Mouse (Mus musculus) kidney, postnatal 0 days (tissue): Measurements from ENCODE around the gene Il2rb. TPM values are rescaled to one million over a fixed set of nuclear protein-coding genes. Genes with fewer than 3 reads are reported as not detected.

ENCODE experiments used
- ATAC-seq: fragments of 200-750 bp; cut with Nextera tagmentation; replicated peaks from 2 replicates; pipeline ENCODE4 v1.8.0; 2017; ENCODE audit warnings: low read depth, moderate number of reproducible peaks, moderate TSS enrichment, moderate library complexity; ENCODE audit not compliant: low FRiP score
- DNase-seq: peaks from one replicate; pipeline ENCODE4 v3.0.0-alpha.2; 2016; ENCODE audit warnings: low spot score
- H3K27ac ChIP-seq: fragments of 300-500 bp; sonication (generic); 2 replicates; pipeline ENCODE4 v1.5.1; 2014; ENCODE audit warnings: mild to moderate bottlenecking
- H3K27me3 ChIP-seq: fragments of 300-500 bp; sonication (generic); 2 replicates; pipeline ENCODE4 v1.6.1; 2014; ENCODE audit warnings: low read length, mixed read lengths; ENCODE audit not compliant: insufficient read depth
- H3K36me3 ChIP-seq: fragments of 300-500 bp; sonication (generic); 2 replicates; pipeline ENCODE4 v1.6.1; 2014; ENCODE audit warnings: low read length, mixed read lengths; ENCODE audit not compliant: insufficient read depth
- H3K4me1 ChIP-seq: fragments of 300-500 bp; sonication (generic); replicated peaks from 2 replicates; pipeline ENCODE4 v1.6.1; 2014; ENCODE audit warnings: antibody characterized with exemption, low read length, mixed read lengths; ENCODE audit not compliant: insufficient read depth
- H3K4me2 ChIP-seq: fragments of 300-500 bp; sonication (generic); 2 replicates; pipeline ENCODE4 v1.6.1; 2014; ENCODE audit warnings: mild to moderate bottlenecking, low read length, moderate library complexity, mixed read lengths
- H3K4me3 ChIP-seq: fragments of 300-500 bp; sonication (generic); replicated peaks from 2 replicates; pipeline ENCODE4 v1.5.1; 2014; ENCODE audit warnings: low read depth, low read length
- H3K9ac ChIP-seq: fragments of 300-500 bp; sonication (generic); 2 replicates; pipeline ENCODE4 v1.6.1; 2014; ENCODE audit warnings: low read depth, low read length
- H3K9me3 ChIP-seq: fragments of 300-500 bp; sonication (generic); replicated peaks from 2 replicates; pipeline ENCODE4 v1.6.1; 2016; ENCODE audit warnings: low read length, inconsistent platforms, mixed read lengths
- CTCF ChIP-seq: IDR thresholded peaks from 2 replicates; pipeline ENCODE4 v1.5.1; 2016; ENCODE audit warnings: antibody characterized with exemption, low read depth, mild to moderate bottlenecking, moderate library complexity
- WGBS: fragments of 180-500 bp; shearing (Covaris S2); extraction: QIAGEN DNeasy Blood & Tissue Kit; methylation state at CpG from one replicate; pipeline ENCODE4 v1.1.7; 2014; 5-methylcytosine and 5-hydroxymethylcytosine counted together
- polyA plus RNA-seq: library from polyadenylated mRNA; unstranded; fragments of >200 nt; fragmentation: Nextera tagmentation; extraction: Ambion mirVana; gene quantifications from 2 replicates; pipeline ENCODE4 v1.2.1, GENCODE M21; 2015

The Il2rb gene
- polyA plus RNA-seq, 1 experiment from 2014 or later, result 1.1 TPM

DNA sequence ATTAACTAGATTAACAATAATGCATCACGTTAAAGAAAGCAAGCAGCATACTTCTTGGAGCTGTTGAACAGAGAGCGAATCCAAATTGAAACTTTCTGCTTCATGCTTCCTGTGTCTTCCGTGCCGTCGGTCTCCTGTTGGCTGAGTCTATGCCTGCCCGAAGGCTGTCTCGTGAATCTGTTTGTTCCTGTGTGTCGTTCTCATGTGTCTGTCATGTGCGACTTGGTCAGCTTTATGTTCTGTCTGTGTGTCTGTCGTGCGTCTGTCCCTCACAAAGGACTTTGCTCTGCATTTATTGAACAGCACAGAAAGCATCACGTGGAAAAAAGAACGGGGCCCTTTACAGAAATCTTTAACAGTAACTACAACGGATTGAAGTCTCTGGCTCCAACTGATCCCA lies 17.9 kb upstream of the Il2rb start:
- Histone ChIP-seq H3K4me1 (no peaks in the 10 kb centered on the region; the same call in 1 of the 2 replicates), H3K4me2 (no peak overlapping the region), H3K9ac (no peak overlapping the region), H3K4me3 (no peak overlapping the region), H3K9me3 (no peaks in the 10 kb centered on the region), H3K27ac (no peak overlapping the region), H3K36me3 (no peaks in the 10 kb centered on the region), H3K27me3 (no peaks in the 10 kb centered on the region)
- TF ChIP-seq CTCF, result no peak
- DNase-seq (no peak), ATAC-seq (no peak)
- 68% methylated on average over 14 of the region's 14 CpGs for WGBS

- Histone ChIP-seq H3K4me3 (no peak overlapping the region), H3K9me3 (no peaks in the 10 kb centered on the region), H3K27ac (no peak overlapping the region), H3K27me3 (no peaks in the 10 kb centered on the region), H3K36me3 (no peaks in the 10 kb centered on the region), H3K4me1 (no peaks in the 10 kb centered on the region; the same call in 1 of the 2 replicates), H3K4me2 (no peak overlapping the region), H3K9ac (no peak overlapping the region)
- ATAC-seq (no peak), DNase-seq (no peak)
- WGBS, result 40% methylated on average over 7 of the region's 7 CpGs
- TF ChIP-seq CTCF, result no peak
These were observed 16.9 kb upstream of the Il2rb start for GRCm38 (mm10) chr15:78511951-78512350.

DNA sequence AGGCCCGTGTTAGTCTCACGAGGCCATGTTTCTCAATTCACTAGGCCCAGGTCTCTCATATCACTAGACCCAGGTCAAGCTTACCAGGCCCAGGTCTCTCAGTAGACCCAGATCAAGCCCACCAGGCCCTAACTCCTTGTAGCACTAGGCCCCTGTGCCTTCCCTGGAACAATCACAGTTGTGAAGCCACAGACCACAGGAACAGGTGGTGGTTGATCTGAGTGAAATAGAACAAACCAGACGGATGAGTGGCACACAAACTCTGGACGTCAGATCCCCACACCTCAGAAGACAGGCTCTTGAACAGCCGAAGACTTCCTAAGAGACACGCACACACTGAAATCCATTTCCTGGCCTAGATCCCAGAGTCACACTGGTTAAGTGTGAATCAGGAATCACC lies 15.7 kb upstream of the Il2rb start:
- H3K4me1 ChIP-seq, result no peaks in the 10 kb centered on the region; the same call in 1 of the 2 replicates
- no peak overlapping the region for H3K27ac ChIP-seq
- DNase-seq (no peak), ATAC-seq (no peak)
- H3K36me3 ChIP-seq, result no peaks in the 10 kb centered on the region
- H3K9me3 ChIP-seq, result no peaks in the 10 kb centered on the region
- H3K4me3 ChIP-seq, result no peak overlapping the region
- H3K27me3 ChIP-seq, result no peaks in the 10 kb centered on the region
- no peak overlapping the region for H3K4me2 ChIP-seq
- TF ChIP-seq CTCF, result no peak
- no peak overlapping the region for H3K9ac ChIP-seq
- 82% methylated on average over 6 of the region's 6 CpGs for WGBS

DNA sequence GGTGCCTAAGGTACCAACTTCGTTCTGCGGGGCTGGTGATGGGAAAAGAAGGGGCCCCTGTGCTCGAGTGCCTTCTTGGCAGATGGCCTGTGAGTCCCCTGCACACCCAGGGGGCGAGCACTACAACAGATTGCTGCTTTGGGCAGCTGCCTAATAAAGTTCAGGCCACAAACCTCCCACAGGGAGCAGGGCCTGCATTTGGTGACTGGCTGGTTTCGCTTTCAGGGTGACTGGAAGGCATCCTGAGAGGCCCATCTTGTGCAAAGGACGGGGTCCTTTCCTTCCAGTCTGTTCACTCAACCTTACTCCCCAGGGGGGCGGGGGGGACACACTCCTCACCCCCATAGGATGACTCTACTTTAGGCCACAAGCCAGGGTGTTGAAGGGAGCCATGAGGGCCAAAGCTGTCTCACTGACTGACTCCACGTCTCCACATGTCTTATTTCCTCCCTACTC lies 15.1 kb upstream of the Il2rb start:
- no peak for ATAC-seq
- Histone ChIP-seq H3K4me1 (no peaks in the 10 kb centered on the region; the same call in 1 of the 2 replicates), H3K27me3 (no peaks in the 10 kb centered on the region), H3K4me2 (no peak overlapping the region), H3K9ac (no peak overlapping the region), H3K4me3 (no peak overlapping the region), H3K9me3 (no peaks in the 10 kb centered on the region), H3K36me3 (no peaks in the 10 kb centered on the region), H3K27ac (no peak overlapping the region)
- TF ChIP-seq CTCF, result no peak
- no peak for DNase-seq
- WGBS, result 65% methylated on average over 8 of the region's 8 CpGs

DNA sequence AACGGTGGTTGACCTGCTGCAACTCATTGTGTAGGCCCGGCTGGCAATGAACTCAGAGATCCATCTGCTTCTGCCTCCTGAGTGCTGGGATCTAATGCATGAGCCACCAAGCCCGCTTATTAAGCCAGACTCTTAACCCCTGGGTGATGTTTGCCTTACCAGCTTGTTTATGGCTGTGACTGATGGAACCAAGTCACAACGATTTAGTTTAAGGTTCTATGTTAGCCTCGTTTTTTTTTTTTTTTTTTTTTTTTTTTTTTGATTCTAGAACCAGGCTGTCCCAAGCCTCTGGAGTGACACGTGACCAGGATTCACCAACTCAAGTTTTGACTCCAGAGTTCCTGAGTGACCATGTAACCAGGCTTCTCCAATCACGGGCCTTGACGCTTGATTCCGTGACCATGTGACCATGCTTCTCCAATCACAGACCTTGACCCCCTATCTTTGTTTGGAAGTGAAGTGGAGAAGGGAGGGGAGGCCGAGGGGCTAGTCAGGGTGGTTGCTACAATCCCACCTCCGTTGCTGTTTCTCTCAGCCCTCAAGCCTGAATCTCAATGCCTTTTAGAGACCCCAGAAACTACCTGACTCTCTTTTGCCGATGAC lies 14.3 kb upstream of the Il2rb start:
- no peak overlapping the region for H3K27ac ChIP-seq
- WGBS, result 57% methylated on average over 12 of the region's 12 CpGs

GRCm38 (mm10) chr15:78508443-78508842 lies 13.4 kb upstream of the Il2rb start:
- Histone ChIP-seq H3K4me1 (no peaks in the 10 kb centered on the region; the same call in 1 of the 2 replicates), H3K36me3 (no peaks in the 10 kb centered on the region), H3K27me3 (no peaks in the 10 kb centered on the region), H3K4me2 (no peak overlapping the region), H3K4me3 (no peak overlapping the region), H3K27ac (no peak overlapping the region), H3K9ac (no peak overlapping the region), H3K9me3 (no peaks in the 10 kb centered on the region)
- ATAC-seq (no peak), DNase-seq (no peak)
- TF ChIP-seq CTCF, result no peak
- 68% methylated on average over 7 of the region's 7 CpGs for WGBS

More for the DNA sequence above, 14.3 kb upstream of the Il2rb start:
- no peak for TF ChIP-seq CTCF
- Histone ChIP-seq H3K27me3 (no peaks in the 10 kb centered on the region), H3K4me3 (no peak overlapping the region), H3K36me3 (no peaks in the 10 kb centered on the region), H3K9me3 (no peaks in the 10 kb centered on the region), H3K4me2 (no peak overlapping the region), H3K9ac (no peak overlapping the region), H3K4me1 (no peaks in the 10 kb centered on the region; the same call in 1 of the 2 replicates)
- no peak for DNase-seq
- no peak for ATAC-seq

GRCm38 (mm10) chr15:78505541-78505940 lies 10.5 kb upstream of the Il2rb start:
- Histone ChIP-seq H3K4me3 (no peak overlapping the region), H3K27ac (no peak overlapping the region), H3K9me3 (no peaks in the 10 kb centered on the region), H3K4me2 (no peak overlapping the region), H3K36me3 (no peaks in the 10 kb centered on the region), H3K9ac (no peak overlapping the region), H3K4me1 (no peaks in the 10 kb centered on the region), H3K27me3 (no peaks in the 10 kb centered on the region)
- ATAC-seq (no peak), DNase-seq (no peak)
- 76% methylated on average over 3 of the region's 3 CpGs for whole genome bisulfite sequencing
- no peak for TF ChIP-seq CTCF
